Mouse (Mus musculus) liver, adult 2 months (tissue): ENCODE results near the gene Pcgf5. TPM values are rescaled to one million over a fixed set of nuclear protein-coding genes. Genes with fewer than 3 reads are reported as not detected.

Experiments
- DNase-seq: peaks from one replicate; pipeline ENCODE4 v3.0.0-alpha.2; 2011; ENCODE audit warnings: low read depth, low spot score; ENCODE audit errors: extremely low read depth
- H3K27ac ChIP-seq: fragments of 200-500 bp; replicated peaks from 2 replicates; pipeline ENCODE4 v1.5.1; 2012; ENCODE audit warnings: low read depth, mild to moderate bottlenecking, control low read depth, inconsistent platforms, low read length; ENCODE audit not compliant: insufficient read depth
- H3K27me3 ChIP-seq: fragments of 200-500 bp; 2 replicates; pipeline ENCODE4 v1.6.1; 2012; ENCODE audit warnings: mild to moderate bottlenecking, moderate library complexity, low read length, inconsistent platforms; ENCODE audit not compliant: control insufficient read depth, insufficient read depth
- H3K36me3 ChIP-seq: fragments of 200-500 bp; 2 replicates; pipeline ENCODE4 v1.6.1; 2012; ENCODE audit warnings: low read length, inconsistent platforms; ENCODE audit not compliant: control insufficient read depth, insufficient read depth
- H3K4me1 ChIP-seq: fragments of 200-500 bp; 2 replicates; pipeline ENCODE4 v1.6.1; 2011; ENCODE audit warnings: low read length; ENCODE audit not compliant: control insufficient read depth, insufficient read depth
- H3K4me3 ChIP-seq: fragments of 200-500 bp; 2 replicates; pipeline ENCODE4 v1.5.1; 2011; ENCODE audit warnings: low read depth, mild to moderate bottlenecking, control low read depth, low read length, moderate library complexity; ENCODE audit not compliant: insufficient read depth
- H3K79me2 ChIP-seq: fragments of 200-500 bp; 2 replicates; pipeline ENCODE4 v1.6.1; 2012; ENCODE audit warnings: inconsistent platforms, mild to moderate bottlenecking, low read length, moderate library complexity; ENCODE audit not compliant: control insufficient read depth, insufficient read depth
- H3K9ac ChIP-seq: fragments of 200-500 bp; 2 replicates; pipeline ENCODE4 v1.6.1; 2012; ENCODE audit warnings: low read depth, mild to moderate bottlenecking, control low read depth, inconsistent platforms, low read length
- CTCF ChIP-seq: fragments of 200-500 bp; IDR thresholded peaks from 2 replicates; pipeline ENCODE4 v1.5.1; 2011; ENCODE audit warnings: low read depth, low read length, control low read depth
- POLR2A ChIP-seq: fragments of 200-500 bp; IDR thresholded peaks from 2 replicates; pipeline ENCODE4 v1.6.1; 2011; ENCODE audit warnings: low read length, control low read depth; ENCODE audit not compliant: insufficient read depth; ENCODE audit errors: extremely low read depth
- WGBS: fragments of 180-500 bp; shearing (Covaris S2); methylation state at CpG from one replicate; pipeline ENCODE4 v1.1.7; 2018; 5-methylcytosine and 5-hydroxymethylcytosine counted together
- polyA plus RNA-seq: library from polyadenylated mRNA; depleted of rRNA; stranded (reverse); fragments of >200 nt; gene quantifications from 2 replicates; pipeline ENCODE4 v1.2.3, GENCODE M21; 2012; rRNA removed
- total RNA-seq: library from RNA; depleted of rRNA; stranded (reverse); fragments of >200 nt; gene quantifications from 2 replicates; pipeline ENCODE4 v1.2.3, GENCODE M21; 2014; rRNA removed

Gene Pcgf5
- total RNA-seq (13.8 and 14.2 TPM in 2 replicates), polyA plus RNA-seq (3.1 and 3.9 TPM in 2 replicates)

GRCm38 (mm10) chr19:36348161-36348800 lies at the start of gene Pcgf5:
Gene Pcgf5 (plus strand): TSS chr19:36348309.
- DNase-seq = peak; percentile 80
- Histone ChIP-seq H3K4me1 (peaks cover 5% of the 10 kb centered on the region; the same call in 1 of the 2 replicates), H3K27me3 (no peaks in the 10 kb centered on the region), H3K9ac (peak within 1 kb of the TSS; percentile 99), H3K27ac (peak within 1 kb of the TSS; percentile 97), H3K79me2 (peaks cover 19% of the 10 kb centered on the region; the same call in 1 of the 2 replicates), H3K36me3 (no peaks in the 10 kb centered on the region), H3K4me3 (peak within 1 kb of the TSS; percentile 97)
- WGBS = under 1% methylated on average over 91 of the region's 92 CpGs
- TF ChIP-seq CTCF (no peak), POLR2A (0 out of 2 replicates have a peak, but pooled peaks have one; percentile 60)

GRCm38 (mm10) chr19:36305542-36305941 lies 42.6 kb upstream of the Pcgf5 start:
- Histone ChIP-seq H3K4me1 (no peaks in the 10 kb centered on the region), H3K79me2 (no peaks in the 10 kb centered on the region), H3K27me3 (no peaks in the 10 kb centered on the region), H3K9ac (no peak overlapping the region), H3K4me3 (no peak overlapping the region), H3K36me3 (no peaks in the 10 kb centered on the region), H3K27ac (no peak overlapping the region)
- TF ChIP-seq POLR2A (no peak), CTCF (no peak)
- no peak for DNase-seq
- WGBS = 74% methylated on average over 5 of the region's 5 CpGs

GRCm38 (mm10) chr19:36314010-36314409 lies 34.1 kb upstream of the Pcgf5 start:
- Histone ChIP-seq H3K4me3 (no peak overlapping the region), H3K4me1 (no peaks in the 10 kb centered on the region), H3K36me3 (no peaks in the 10 kb centered on the region), H3K27me3 (no peaks in the 10 kb centered on the region), H3K79me2 (no peaks in the 10 kb centered on the region), H3K27ac (no peak overlapping the region), H3K9ac (no peak overlapping the region)
- WGBS = 77% methylated on average over 5 of the region's 5 CpGs
- DNase-seq = no peak
- TF ChIP-seq CTCF (no peak), POLR2A (no peak)

- Histone ChIP-seq H3K79me2 (no peaks in the 10 kb centered on the region), H3K36me3 (no peaks in the 10 kb centered on the region), H3K4me3 (no peak overlapping the region), H3K9ac (no peak overlapping the region), H3K27ac (no peak overlapping the region), H3K4me1 (peaks cover 3% of the 10 kb centered on the region; the same call in 1 of the 2 replicates), H3K27me3 (no peaks in the 10 kb centered on the region)
- TF ChIP-seq POLR2A (no peak), CTCF (no peak)
- no peak for DNase-seq
- WGBS = 77% methylated on average over 4 of the region's 4 CpGs
Measured at GRCm38 (mm10) chr19:36319735-36320134, 28.4 kb upstream of the Pcgf5 start.

- Histone ChIP-seq H3K27me3 (no peaks in the 10 kb centered on the region), H3K9ac (no peak overlapping the region), H3K4me1 (peaks cover 3% of the 10 kb centered on the region; the same call in 1 of the 2 replicates), H3K4me3 (no peak overlapping the region), H3K27ac (no peak overlapping the region), H3K36me3 (no peaks in the 10 kb centered on the region), H3K79me2 (no peaks in the 10 kb centered on the region)
- TF ChIP-seq POLR2A = no peak
- no peak for TF ChIP-seq CTCF
- DNase-seq = no peak
- 85% methylated on average over 3 of the region's 3 CpGs for WGBS
Measured at GRCm38 (mm10) chr19:36321066-36321465, 27.0 kb upstream of the Pcgf5 start.

GRCm38 (mm10) chr19:36323326-36323725 lies 24.8 kb upstream of the Pcgf5 start:
- Histone ChIP-seq H3K79me2 (no peaks in the 10 kb centered on the region), H3K36me3 (no peaks in the 10 kb centered on the region), H3K27ac (no peak overlapping the region), H3K9ac (no peak overlapping the region), H3K4me3 (no peak overlapping the region), H3K4me1 (peaks cover 3% of the 10 kb centered on the region; the same call in 1 of the 2 replicates), H3K27me3 (no peaks in the 10 kb centered on the region)
- TF ChIP-seq CTCF (no peak), POLR2A (no peak)
- peak; percentile 22 for DNase-seq
- WGBS = 50% methylated on average over 2 of the region's 2 CpGs
